Mouse (Mus musculus): ENCODE data around the gene Fkbp3.
"Not testable (repeated sequence)": the region's sequence is repeated elsewhere in the genome, so short reads cannot be mapped to it uniquely, and the experiment has no call there.

The Fkbp3 gene

DNA sequence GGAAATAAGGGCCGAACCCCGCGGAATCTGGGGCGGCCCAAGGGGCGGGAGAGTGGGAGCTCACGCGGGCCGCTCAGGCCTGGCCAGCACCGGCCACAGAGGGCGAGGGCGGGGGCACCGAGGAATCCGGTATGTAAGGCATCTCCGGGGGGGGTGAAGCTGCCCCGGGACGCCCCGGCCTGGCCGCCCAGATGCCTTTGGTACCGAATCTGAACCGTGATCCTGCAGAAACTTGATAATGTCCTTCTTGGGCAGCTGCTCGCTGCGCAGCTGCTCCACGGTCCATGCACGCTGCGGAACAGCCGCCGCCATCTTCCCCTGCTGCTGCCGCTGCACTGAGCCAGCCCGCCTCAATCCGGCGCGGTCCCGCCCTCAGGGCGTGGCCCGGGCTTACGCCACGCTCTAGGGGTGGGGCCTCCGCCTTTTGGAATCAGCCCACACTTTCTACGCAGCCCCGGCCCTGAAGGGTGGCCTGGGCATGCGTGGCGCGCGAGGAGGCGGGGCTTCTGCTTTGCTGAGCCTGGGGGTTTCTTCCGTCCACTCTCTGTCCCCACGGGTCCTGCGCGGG is at the start of gene Fkbp3:
Gene Fkbp3 (minus strand): TSS at position 397 of the 568 bp plus-strand sequence.
- DNase-seq (ENCODE audit: low spot score in 2 of 2): peak; percentile 96 to 97

DNA sequence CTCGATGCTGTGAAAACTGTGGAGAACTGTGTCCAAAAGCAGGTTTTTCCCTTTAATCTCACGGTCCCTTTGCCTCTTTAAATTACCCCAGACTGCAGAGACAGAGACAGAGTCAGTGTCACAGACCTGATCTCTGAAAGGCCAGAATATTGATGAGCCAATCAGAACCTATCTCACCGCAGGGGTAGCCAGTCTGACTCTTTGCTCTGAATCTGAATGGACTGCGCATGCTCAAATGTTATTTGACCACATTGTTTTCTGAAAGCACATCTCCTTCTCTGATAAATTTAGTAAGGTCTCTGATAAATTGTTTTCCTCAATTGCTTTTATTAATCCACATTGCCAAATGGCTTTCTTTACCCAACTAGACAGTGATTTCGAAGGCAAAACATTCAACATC is 45.6 kb upstream of the Fkbp3 start:
- DNase-seq (ENCODE audit: low spot score in 2 of 2): no peak

DNA sequence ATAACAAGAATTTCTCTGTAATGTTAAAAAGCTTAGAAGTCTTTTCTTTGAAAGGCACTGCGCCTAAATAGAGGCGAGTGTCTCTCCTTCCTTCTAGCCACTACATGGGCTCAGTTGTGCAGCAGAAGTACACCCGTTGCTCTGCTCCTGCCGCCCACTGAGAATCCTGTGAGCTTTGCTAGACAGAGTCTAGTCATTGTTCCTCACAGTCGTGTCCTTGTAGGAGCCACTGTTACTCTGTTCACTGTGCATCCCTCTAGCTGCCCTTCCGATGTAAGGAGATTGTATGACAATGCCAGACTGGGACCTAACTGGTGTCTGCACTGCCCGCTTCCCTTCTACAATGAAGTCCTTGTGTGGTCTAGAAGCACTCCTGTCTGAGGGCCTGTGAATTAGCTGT is 45.2 kb upstream of the Fkbp3 start:
- no peak for DNase-seq (ENCODE audit: low spot score in 2 of 2)

DNA sequence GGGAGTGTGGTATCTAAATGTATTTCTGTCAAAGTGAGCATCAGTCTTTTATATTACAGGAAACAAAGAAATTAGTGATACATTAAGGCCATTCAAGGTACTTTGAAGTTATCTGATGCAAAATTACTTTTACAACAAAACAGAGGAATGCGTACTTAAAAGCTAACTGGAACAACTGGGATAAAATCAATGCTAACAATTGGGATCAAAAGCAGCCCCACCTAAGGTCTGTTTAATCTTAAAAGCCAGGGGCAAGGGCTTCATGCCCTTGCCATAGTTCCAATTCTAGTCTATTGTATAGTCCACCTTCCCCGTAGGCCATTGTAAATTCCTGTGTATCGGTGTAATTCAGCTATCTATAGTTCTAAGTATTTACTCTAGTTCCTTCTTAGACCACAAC is 41.2 kb upstream of the Fkbp3 start:
- not testable (repeated sequence) for DNase-seq (ENCODE audit: low spot score in 2 of 2)

DNA sequence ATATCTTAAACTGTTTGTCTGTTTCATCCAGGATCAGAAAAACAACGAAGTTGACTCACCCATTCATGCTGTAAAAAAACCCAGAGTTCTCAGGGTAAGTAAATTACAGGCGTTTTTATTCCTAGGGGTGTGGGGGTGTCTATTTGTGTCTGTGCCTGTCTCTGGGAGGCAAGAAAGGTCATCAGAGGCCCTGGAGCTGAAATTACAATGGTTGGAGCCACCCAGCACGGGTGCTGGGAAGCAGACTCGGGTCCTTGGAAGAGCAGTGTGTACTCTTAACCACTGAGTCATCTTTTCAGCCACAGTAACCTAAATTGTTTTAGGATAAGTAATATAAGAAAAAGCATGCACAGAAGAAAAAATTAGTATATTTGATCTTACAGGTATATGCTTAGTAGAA is 40.1 kb upstream of the Fkbp3 start:
- DNase-seq (ENCODE audit: low spot score in 2 of 2): no peak

DNA sequence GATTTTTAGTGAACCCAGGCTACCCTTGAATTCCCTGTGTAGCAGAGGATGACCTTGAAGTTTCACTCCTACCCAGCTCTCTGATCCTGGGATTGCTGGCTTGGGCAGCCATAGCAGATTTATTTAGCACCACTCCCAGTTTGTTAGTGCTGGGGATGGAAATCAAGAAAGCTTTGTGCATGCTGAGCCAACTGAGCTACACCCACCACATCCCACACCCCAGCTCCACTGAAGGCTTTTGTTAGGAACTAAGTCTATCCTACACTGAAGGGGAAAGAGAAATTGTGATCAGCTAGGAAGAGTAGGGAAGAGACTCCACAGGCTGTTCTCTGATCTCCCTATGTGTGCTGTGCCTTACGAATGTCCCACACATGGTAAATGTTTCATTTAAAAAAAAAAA is 39.0 kb upstream of the Fkbp3 start:
- DNase-seq (ENCODE audit: low spot score in 2 of 2): no peak

DNA sequence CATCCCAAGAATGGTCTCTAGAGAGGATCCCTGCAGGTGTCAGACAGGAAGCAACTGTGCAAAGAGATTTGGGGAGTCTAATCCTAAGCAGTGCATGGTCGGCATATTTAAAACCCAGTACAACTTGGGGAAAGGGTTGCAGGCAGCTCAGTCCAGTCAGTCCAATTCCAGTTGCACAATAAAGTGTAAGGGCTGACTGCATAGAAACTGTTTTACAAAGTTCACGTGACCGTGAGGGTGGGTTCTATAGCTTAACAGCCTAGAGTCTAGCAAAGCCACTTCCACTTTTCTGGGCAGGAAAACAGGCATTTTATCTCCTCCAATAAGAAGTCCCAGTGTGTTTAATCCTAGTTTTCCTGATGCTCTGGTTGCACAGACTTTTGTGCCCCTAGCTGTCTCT is 37.7 kb upstream of the Fkbp3 start:
- no peak for DNase-seq (ENCODE audit: low spot score in 2 of 2)

DNA sequence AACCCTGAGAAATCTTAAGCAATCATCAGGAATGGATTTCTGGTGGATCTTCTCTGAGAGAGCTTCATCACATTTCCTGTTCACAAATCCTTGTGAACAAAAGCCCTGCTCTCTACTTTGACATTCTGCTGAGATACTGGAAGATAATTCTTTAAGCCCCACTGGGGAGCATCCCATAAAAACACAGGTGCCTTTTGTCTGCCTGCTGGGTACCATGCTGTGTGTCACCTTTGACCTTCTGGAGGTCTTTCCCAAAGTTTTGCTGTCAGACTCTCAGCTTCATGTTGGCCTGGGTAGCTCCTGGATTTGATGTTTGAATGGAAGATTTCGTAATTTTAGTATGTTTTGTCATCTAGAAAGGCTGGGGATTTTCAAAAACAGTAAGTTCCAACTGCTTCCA is 34.9 kb upstream of the Fkbp3 start:
- DNase-seq (ENCODE audit: low spot score in 2 of 2): no peak

DNA sequence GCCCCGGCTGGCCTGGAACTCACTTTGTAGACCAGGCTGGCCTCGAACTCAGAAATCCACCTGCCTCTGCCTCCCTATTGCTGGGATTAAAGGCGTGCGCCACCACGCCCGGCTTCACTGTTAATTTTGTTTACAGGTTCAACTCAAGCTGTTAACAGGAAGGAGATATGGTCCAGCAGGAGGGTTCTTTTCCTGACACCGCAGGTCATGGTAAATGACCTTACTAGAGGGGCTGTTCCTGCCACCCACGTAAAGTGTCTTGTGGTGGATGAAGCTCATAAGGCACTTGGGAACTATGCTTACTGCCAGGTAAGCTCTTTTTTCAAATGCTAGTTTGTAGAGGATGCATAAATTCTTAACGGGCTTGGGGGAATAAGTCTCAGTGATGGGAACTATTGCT is 3.1 kb upstream of the Fkbp3 start:
- no peak for DNase-seq (ENCODE audit: low spot score in 2 of 2)

DNA sequence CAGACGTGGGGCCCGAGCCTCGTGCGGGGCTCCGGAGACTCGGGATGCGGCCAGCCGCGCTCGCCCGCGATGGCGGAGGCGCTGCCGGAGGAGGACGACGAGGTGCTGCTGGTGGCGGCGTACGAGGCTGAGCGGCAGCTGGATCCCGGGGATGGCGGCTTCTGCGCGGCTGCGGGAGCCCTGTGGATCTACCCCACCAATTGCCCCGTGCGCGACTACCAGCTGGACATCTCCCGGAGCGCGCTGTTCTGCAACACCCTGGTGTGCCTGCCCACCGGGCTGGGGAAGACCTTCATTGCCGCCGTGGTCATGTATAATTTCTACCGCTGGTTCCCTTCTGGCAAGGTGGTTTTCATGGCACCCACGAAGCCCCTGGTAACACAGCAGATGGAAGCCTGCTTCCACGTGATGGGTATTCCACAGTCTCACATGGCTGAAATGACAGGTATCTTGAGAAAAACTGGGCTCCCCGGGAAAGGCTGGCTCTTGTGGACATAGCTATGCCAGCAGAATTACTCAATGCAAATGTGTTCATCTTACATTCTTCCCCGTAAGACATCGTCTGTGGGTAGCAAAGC is 2.0 kb upstream of the Fkbp3 start:
- DNase-seq (ENCODE audit: low spot score in 2 of 2): no peak

DNA sequence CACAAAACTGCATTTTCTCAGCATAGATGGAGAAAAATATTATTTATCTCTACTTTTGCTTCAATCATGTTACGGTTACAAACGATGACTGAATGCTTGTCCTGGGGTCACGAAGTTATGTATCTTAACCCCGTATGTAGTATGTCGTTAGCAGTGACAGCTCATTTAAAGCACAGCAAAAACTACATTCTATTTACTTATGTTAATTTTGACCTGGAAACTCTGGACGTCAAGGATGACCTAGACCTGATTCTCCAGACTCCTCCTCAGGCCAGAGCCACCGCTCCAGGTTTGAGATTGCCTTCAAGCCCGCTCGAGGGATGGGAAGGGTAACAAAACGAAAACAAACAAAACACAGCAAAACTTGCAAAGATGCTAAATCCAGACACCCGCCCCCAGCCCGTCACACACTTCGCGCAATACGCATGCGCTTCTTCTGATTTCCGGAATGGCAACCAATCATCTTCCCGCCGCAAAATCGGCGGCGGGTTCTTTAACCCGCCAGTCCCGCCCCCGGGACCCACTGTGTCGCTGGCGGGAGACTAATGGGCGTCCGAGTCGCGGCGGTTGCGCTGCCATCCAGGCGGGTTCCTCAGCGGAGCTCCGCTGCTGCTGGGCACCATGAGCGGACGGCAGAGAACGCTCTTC is 1.4 kb upstream of the Fkbp3 start, which contains the start of gene Fancm:
Gene Fancm (plus strand): TSS at position 519 of the 648 bp plus-strand sequence.
- peak; percentile 71 to 85 for DNase-seq (ENCODE audit: low spot score in 2 of 2)

DNA sequence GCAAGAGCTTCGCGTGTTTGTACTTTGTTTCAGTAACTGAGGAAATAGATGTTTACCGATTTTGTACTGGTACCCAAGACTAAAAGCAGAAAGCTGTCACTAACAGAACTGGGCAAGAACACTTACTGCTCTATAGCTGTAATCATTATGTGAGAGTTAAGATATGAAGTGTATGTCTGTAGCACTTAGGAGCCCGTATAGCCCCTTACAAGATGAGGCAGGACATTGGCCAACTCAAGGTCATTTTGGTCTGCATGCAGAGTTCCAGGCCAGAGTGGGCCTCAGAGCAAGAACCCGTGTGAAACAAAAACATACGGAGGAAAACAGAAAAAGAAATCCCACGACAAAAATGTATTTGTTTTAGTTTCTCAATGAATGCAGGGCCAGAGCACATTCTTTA is 844 bp upstream of the Fkbp3 start:
- no peak for DNase-seq (ENCODE audit: low spot score in 2 of 2)

DNA sequence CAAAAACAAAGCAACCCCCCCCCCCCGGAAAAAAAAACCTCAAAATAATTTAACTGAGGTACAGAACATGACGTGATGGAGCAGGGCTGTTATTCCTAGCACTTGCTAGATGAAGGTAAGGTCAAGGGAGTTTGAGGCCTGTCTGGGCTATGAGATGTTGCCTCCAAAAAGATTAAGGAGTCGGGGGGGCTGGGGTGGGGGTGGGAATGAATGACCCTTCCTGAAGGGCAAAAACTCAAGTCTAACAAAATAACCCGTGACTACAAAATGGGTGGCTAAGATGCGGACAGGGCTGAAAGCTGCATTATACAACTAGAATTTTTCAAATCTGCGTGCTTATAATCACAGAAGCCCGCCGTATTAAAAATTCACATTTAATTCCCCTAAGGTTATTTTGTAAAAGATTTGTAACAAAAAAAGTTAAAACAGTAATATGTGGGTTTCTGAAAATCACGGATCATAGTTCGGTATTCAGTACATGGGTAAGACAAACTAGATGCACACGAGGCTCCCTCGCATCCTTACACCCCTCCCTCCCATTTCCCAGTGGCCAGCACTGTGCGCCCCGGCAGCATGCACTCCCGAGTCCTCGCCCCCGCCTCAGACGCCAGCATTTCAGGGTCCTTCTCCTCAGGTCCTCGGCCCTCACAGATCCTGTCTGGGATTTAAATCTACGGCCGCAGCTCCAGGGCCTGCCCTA is 746 bp downstream of the Fkbp3 start:
- DNase-seq (ENCODE audit: low spot score in 2 of 2): no peak

DNA sequence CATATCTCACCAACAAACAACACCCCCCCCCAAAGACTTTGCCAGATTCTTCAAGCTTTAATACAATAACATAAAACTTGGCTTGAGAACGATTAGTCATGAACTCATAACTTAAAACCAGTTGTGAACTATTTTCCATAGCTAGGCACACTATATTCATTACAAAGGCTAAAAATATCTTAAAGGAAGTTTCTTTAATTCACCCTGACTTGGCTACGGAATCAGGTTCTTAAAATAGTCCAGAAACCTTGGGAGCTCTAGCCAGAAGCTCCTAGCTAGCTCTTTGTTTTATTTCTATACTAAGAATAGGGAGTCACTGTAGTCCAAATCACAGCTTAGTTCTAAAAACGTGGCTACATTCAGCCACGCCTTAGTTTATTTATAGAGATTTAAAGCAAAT is 5.4 kb downstream of the Fkbp3 start:
- no peak for DNase-seq (ENCODE audit: low spot score in 2 of 2)

DNA sequence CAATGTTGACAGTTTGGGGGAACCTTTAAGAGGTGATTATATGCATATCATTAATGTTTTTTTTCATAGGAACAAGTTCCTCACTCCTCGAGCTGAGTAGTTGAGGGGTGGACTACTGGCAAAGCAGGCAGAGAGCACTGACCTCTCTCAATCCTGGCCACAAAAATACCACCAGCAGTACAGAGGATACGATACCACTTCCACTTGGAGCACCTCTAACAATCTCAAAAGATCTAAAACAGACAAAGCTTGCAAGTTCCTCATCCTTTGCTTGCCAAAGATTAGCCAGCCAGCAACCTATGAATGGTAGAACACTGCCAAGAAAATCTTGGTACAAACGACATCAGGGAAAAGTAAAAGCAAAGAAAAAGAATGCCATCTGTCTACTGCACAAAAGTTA is 7.6 kb downstream of the Fkbp3 start:
- no peak for DNase-seq (ENCODE audit: low spot score in 2 of 2)

DNA sequence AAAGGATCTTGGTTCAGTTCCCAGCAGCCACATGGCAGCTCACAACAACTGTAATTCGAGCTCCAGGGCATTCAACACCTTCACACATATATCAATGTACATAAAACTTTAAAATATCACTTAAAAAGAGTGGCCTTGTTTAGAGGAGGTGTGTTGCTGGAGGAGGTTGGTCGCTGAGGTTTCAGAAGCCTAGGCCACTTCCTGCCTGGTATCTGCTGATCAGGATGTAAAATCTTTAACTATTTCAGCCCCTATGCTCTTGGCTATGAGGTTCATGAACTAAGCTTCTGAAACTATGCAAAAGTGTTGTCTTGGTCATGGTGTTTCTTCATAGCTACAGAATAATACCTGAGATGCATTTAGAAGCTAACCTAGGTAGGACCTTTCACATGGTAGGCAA is 8.6 kb downstream of the Fkbp3 start:
- no peak for DNase-seq (ENCODE audit: low spot score in 2 of 2)

DNA sequence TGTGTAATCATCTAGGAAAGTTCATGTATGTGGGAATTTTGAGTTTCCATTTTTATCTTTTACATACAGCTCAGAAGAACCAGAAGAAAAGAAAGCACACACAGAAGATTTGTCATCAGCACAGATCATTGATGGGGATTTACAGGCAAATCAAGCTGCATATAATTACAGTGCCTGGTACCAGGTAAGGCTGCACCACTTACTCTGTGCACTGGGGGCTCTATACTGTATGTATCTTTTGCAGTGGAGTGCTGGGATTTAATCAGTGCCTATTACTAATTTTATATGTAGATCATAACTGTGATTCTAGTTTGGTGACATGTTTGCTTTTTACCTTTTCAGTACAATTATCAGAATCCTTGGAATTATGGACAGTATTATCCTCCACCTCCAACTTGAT is 12.7 kb downstream of the Fkbp3 start:
- no peak for DNase-seq (ENCODE audit: low spot score in 2 of 2)

DNA sequence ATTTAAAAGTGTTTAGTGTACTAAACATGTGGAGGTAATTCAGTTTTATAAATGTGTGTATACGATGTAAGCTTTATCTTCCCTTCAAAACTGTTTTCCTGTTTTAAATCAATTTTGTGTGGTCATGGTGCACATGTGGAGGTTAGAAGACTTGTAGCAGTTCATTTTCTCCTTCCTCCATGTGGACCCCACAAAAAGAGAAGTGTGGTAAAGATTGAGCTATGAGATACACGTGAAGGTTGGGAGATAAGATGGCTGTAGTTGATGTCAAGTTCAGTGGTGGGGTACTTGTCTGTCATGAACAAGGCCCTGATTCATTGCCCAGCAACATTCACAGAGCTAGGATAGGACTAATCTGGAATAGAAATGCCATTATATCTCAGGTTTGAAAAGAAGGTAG is 15.6 kb downstream of the Fkbp3 start:
- DNase-seq (ENCODE audit: low spot score in 2 of 2): no peak

DNA sequence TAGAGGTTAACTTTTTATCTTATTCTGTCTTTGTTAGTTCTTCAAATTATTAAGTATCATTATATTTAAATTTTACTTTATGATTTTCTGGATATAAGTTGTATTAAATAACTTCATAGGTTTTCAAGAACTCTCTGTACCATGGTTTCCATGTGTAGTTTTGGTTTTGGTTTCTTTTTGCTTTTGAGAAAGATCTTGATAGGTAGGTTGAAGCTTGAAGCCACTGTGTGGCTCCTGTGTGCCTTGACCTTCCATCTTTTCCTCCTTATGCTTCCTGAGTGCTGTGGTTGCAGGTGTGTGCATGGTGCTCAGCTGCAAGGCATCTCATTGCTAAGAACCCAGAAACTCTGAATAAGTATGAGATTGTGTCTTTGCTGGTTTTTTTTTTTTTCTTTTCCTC is 25.0 kb downstream of the Fkbp3 start:
- DNase-seq (ENCODE audit: low spot score in 2 of 2): no peak

DNA sequence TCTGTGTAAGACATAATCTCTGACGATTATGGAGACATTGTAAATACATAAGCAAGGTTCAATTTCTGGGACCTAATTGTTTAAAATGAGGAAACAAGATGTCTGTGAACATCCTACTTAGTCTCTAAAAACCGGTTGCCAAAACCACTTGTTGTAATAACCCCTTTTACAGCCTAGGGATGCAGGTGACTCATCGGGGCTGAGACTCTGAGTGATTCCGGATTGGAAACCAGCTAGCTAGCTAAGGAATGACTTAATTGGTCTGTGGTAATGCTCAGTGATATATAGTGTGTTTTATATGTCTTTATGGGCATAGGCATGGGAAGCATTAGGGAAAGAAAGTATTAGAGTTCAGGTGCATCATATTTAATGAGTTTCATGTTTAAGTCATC is 36.3 kb downstream of the Fkbp3 start:
- no peak for DNase-seq (ENCODE audit: low spot score in 2 of 2)

DNA sequence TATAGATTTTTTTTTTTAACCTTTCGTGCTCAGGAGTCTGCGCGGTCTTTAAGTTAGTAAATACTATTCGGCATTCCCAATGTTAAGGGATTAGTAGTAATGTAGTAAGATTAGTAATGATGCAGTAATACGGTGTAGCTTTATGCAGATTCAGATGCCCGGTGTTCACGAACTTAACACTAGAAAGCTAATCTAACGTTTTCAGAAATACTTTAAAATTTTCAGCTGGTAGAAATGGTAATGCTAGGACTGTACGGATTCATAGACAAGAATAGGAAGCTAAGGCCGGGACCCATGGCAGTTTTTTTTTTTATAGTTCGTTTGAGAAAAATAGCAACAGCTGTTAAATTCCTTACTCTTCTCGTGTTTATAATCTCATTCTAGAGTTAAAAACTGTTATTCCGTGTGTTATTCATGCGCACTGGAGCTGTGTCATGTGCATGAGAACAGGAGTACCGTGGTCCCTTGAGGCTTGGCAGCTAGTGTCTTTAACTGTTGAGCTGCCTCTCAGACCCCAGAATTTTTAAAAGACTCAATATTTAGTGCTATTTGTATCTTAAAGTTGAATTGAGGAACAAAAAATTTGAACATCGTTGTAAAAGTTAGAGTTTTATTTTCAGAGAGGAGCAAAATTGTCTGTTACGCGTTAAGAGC is 36.8 kb downstream of the Fkbp3 start:
- DNase-seq (ENCODE audit: low spot score in 2 of 2): no peak

DNA sequence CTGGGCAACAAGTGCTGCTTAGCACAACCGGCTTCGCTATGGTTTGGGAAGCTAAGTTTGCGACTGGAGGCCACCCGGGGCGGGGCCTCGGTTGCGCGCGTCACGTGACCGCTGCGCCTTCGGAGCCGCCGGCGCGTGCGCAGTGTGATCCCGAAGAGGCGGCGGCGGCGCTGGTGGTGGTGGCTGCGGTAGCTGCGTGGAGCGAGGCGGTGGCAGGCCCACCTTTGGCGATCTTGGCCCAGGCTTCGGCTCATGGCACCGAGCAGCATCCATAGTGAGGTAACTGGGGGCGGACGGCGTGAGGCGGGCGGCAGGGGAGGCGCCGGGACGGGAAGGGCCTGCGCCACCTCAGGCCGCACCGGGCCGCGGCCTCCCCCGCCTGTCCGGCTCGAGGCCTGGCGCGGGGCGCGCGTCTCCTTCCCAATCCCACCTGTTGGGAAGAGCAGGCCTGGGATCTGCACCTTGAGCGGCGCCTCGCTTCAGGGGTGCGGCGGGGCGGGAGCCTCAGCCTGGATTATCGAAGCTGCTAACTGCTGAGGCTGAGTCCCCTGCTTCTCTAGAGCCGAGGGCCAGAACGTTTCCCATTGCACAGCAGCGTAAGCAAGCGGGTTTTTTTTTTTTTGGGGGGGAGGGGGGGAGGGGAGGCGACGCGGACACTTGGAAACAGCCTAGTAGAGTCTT is 37.5 kb downstream of the Fkbp3 start, which contains the start of gene Prpf39:
Gene Prpf39 (plus strand): TSS at position 144 of the 681 bp plus-strand sequence.
- peak; percentile 78 to 93 for DNase-seq (ENCODE audit: low spot score in 2 of 2)
